In genomic region chr7:132447558-132447957, GRCm38 (mm10) we compare ENCODE assay signal across 14 mouse cellular contexts.
"Had no signal": no experiment of that assay in that cellular context is flagged by ENCODE, and none has a peak within 500 bp of the region (broad histone marks: within the 10 kb centered on the region; RNA-seq: fewer than 3 reads in every experiment).

No protein-coding gene starts in this region.

- ATAC-seq: liver, embryonic 12.5 days had no signal

- H3K9ac ChIP-seq: kidney, embryonic 15.5 days; limb, embryonic 15.5 days; liver, embryonic 12.5 days; lung, embryonic 14.5 days; neural tube, embryonic 12.5 days had no signal

- H3K36me3 ChIP-seq: kidney, embryonic 15.5 days; limb, embryonic 15.5 days; liver, embryonic 12.5 days; midbrain, embryonic 10.5 days; neural tube, embryonic 12.5 days had no signal

- H3K27ac ChIP-seq: kidney, embryonic 15.5 days; left cerebral cortex, adult 2 months; limb, embryonic 15.5 days; liver, embryonic 12.5 days; midbrain, embryonic 10.5 days; neural tube, embryonic 12.5 days had no signal

- H3K9me3 ChIP-seq: kidney, embryonic 15.5 days; limb, embryonic 15.5 days; midbrain, embryonic 10.5 days; neural tube, embryonic 12.5 days had no signal

- DNase-seq: kidney, postnatal 25 days; lung, postnatal 10 days; lung, postnatal 4 days; midbrain, embryonic 14.5 days; right cerebral cortex, postnatal 4 days; spleen, adult 18-20 months; thymus, postnatal 4 days had no signal

- H3K27me3 ChIP-seq: kidney, embryonic 15.5 days; limb, embryonic 15.5 days; neural tube, embryonic 12.5 days had no signal

- H3K4me3 ChIP-seq: kidney, embryonic 15.5 days; left cerebral cortex, adult 2 months; limb, embryonic 15.5 days; liver, embryonic 12.5 days; midbrain, embryonic 10.5 days; neural tube, embryonic 12.5 days had no signal

- H3K4me1 ChIP-seq: kidney, embryonic 15.5 days; neural tube, embryonic 12.5 days had no signal

- H3K4me2 ChIP-seq: kidney, embryonic 15.5 days; limb, embryonic 15.5 days; liver, embryonic 12.5 days; lung, embryonic 14.5 days; neural tube, embryonic 12.5 days had no signal
